Mouse (Mus musculus): ENCODE results near the gene Aagab. TPM values are rescaled to one million over a fixed set of nuclear protein-coding genes. Genes with fewer than 3 reads are reported as not detected.
A peak's percentile ranks its signal among the peaks of the same experiment; 100 is the strongest.

Aagab gene
- total RNA-seq, 2 experiments from 2014 or later = 26.4 to 28.8 TPM

GRCm38 (mm10) chr9:63645084-63645483, 42.6 kb downstream of the Aagab start:
- DNase-seq (ENCODE audit: low spot score in 2 of 2) = no peak

- no peak for DNase-seq (ENCODE audit: low spot score in 2 of 2)
Measured at GRCm38 (mm10) chr9:63647581-63648519, 45.4 kb downstream of the Aagab start.

GRCm38 (mm10) chr9:63648520-63648918, 46.1 kb downstream of the Aagab start:
- DNase-seq (ENCODE audit: low spot score in 2 of 2) = no peak

GRCm38 (mm10) chr9:63649841-63650545, 47.5 kb downstream of the Aagab start:
- DNase-seq (ENCODE audit: low spot score in 2 of 2) = peak in 1 of 2 experiments; percentile 43

- DNase-seq (ENCODE audit: low spot score in 2 of 2) = peak in 1 of 2 experiments; percentile 25
Measured at GRCm38 (mm10) chr9:63650905-63651304, 48.4 kb downstream of the Aagab start.

GRCm38 (mm10) chr9:63651594-63651993, 49.1 kb downstream of the Aagab start:
- peak in 1 of 2 experiments; percentile 28 for DNase-seq (ENCODE audit: low spot score in 2 of 2)

- no peak for DNase-seq (ENCODE audit: low spot score in 2 of 2)
Measured at GRCm38 (mm10) chr9:63653666-63654065, 51.2 kb downstream of the Aagab start.

DNA sequence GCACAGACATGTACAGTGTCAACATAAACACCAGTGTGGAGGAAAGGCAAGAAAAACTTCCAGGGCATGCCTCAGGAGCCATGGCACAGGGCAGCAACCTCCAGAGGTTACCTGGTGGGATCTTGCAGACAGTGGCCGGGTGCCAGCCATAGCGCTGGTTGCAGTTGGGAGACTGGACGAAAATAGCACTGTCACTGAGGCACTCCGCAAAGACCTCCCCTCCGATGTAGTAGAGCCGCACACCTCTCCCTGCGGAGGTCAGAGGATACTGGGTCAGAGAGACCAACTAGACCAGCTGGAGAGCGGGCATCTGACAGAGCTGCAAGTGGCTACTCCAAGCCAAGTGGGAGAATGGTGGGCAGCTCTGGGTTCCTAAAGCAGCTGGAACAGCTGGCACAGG, 52.1 kb downstream of the Aagab start:
- DNase-seq (ENCODE audit: low spot score in 2 of 2) = no peak

DNA sequence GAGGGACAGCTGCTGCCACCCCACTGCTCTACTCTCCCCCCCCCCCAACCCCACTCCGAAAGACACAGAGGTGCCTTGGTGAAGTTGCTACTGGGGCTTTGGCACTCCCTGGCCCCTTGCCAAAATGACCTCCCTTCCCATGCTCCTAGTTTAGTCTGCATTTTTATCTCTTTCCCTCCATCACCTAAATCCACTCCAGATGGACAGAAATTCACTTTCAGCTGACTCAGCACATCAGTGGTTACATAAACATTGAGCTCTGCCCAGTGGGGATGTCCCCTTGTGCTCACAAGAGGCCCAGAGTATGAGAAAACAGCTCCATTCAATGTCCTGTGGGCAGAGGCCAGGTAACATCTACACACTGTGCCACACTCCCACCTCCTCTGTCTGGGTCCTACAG, 52.6 kb downstream of the Aagab start:
- no peak for DNase-seq (ENCODE audit: low spot score in 2 of 2)

GRCm38 (mm10) chr9:63657167-63657566, 54.7 kb downstream of the Aagab start:
- no peak for DNase-seq (ENCODE audit: low spot score in 2 of 2)

DNA sequence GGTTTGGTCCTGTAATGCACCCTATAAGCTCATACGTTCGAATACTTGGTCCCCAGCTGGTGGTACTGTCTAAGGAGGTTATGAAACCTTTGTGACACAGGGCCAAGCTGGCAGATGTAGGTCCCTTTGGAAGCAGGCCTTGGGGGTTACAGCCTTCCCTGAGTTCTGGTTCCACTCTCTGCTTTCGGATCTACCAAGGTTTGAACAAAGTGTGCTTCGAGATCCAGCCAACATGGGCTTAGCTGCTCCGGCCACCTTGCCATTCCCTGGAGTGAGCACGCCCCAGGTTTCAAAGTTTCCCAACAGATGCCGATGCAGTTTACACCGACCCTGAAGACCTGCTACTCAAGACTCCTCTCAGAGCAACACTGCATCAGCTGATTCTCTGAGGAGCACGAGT, 56.0 kb downstream of the Aagab start:
- DNase-seq (ENCODE audit: low spot score in 2 of 2) = no peak

- DNase-seq (ENCODE audit: low spot score in 2 of 2) = no peak
Measured at GRCm38 (mm10) chr9:63658970-63659371, 56.5 kb downstream of the Aagab start.

GRCm38 (mm10) chr9:63660061-63660460, 57.6 kb downstream of the Aagab start:
- no peak for DNase-seq (ENCODE audit: low spot score in 2 of 2)

DNA sequence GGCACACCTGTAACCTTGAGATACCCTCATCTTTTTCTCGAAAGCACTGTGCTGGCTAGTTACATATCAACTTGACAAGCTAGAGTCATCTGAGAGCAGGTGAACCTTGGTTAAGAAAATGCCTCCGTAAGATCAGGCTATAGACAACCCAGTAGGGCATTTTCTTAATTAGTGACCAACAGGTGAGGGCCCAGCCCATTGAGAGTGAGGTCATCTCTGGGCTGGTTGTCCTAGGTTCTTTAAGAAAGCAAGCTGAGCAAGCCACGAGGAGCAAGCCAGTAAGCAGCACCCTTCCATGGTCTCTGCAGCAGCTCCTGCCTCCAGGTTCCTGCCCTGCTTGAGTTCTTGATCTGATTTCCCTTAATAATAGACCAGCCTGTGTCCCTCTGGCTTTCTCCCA, 58.2 kb downstream of the Aagab start:
- no peak for DNase-seq (ENCODE audit: low spot score in 2 of 2)

GRCm38 (mm10) chr9:63662759-63663158, 60.3 kb downstream of the Aagab start:
- no peak for DNase-seq (ENCODE audit: low spot score in 2 of 2)

DNA sequence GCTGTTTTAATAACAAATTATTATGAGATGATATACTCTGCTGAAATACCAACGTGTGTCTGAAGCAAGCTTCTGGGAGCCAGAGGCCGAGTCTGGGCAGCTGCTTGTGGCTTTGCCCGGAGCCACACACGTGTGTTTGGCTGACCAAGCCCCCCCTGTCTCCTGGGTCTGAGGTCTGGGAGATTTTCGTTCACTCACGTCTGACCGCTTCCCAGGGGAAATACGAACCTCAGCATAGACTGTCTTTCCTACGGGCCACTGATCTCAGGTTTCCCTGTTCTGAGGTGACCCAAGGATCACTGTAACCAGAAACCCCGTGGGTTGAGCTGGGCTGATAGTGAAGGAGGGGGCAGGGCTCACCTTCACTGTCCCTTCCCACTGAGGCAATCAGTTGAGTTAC, 60.8 kb downstream of the Aagab start:
- DNase-seq (ENCODE audit: low spot score in 2 of 2) = no peak

- DNase-seq (ENCODE audit: low spot score in 2 of 2) = no peak
Measured at GRCm38 (mm10) chr9:63664300-63664745, 61.9 kb downstream of the Aagab start.

DNA sequence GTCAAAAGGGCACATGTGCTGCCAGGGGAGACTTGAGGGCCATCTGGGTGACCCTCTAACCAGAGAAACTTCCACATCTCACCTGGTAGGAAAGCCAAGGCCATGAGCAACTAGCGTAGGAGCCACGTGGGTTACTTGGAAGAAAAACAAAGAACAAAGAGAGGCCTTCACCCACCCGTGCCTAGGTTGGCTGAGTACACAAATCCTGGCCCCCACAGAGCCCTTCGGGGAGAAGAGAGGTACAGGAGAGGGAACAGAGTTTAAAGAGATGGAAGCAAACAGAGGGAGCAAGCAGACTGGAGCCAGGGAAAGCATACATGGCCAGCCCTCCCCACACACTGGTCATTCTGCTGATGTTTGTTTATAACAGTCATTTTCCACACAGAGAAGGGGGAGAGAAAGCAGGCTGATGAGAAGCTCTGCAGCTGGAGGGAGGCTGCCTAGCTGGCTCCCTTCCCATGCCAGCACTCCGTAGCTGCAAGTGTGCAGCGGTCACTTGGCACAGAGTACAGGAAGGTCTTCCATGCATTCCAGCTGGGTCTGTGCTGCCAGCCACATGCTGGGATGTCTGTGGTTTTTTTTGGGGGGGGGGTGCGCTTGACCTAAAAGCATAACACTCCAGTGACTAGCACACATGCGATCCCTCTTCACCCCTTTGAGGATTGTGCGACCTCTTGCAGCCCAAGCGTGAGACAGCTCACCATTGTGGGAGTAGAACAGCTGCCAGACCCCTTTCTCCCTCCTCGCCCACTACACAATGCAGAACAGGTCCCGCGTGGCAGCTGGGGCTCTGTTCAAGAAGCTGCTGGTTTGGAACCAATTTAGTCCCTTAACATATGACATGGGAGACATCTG, 62.6 kb downstream of the Aagab start:
- no peak for DNase-seq (ENCODE audit: low spot score in 2 of 2)

- DNase-seq (ENCODE audit: low spot score in 2 of 2) = no peak
Measured at GRCm38 (mm10) chr9:63666612-63667372, 64.3 kb downstream of the Aagab start.

DNA sequence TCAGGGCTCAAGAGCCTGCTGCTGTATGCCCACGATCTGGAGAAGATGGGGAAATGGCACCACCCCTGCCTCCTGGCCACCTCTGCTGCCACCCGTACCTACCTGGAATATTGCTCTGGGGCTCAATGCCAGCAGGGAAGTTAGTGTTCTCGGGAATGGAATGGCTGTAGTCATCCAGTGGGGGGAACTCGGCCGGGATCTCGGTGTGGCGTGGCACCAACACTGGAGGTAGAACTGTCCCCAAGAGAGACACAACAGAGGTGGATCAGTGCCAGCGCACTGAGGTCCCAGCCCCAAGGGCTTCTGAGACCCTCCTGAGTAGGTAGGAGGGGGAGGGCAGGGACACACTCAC, 64.9 kb downstream of the Aagab start:
- DNase-seq (ENCODE audit: low spot score in 2 of 2) = no peak

GRCm38 (mm10) chr9:63668621-63669020, 66.2 kb downstream of the Aagab start:
- no peak for DNase-seq (ENCODE audit: low spot score in 2 of 2)

All from adrenal gland, adult 18-20 months (tissue).